Mouse (Mus musculus) testis, adult 2 months (tissue): ENCODE data around the gene Urad. TPM values are rescaled to one million over a fixed set of nuclear protein-coding genes. Genes with fewer than 3 reads are reported as not detected.

Experiments used
- H3K27ac ChIP-seq: fragments of 200-500 bp; 2 replicates; pipeline ENCODE4 v1.5.1; 2012; ENCODE audit warnings: low read depth, low read length; ENCODE audit not compliant: control insufficient read depth, insufficient read depth
- H3K27me3 ChIP-seq: fragments of 200-500 bp; 2 replicates; pipeline ENCODE4 v1.6.1; 2012; ENCODE audit warnings: mild to moderate bottlenecking, low read length, moderate library complexity; ENCODE audit not compliant: control insufficient read depth, insufficient read depth
- H3K36me3 ChIP-seq: fragments of 200-500 bp; 2 replicates; pipeline ENCODE4 v1.6.1; 2012; ENCODE audit warnings: mild to moderate bottlenecking, low read length; ENCODE audit not compliant: control insufficient read depth, insufficient read depth
- H3K4me1 ChIP-seq: fragments of 200-500 bp; 2 replicates; pipeline ENCODE4 v1.6.1; 2012; ENCODE audit warnings: low read length; ENCODE audit not compliant: control insufficient read depth, insufficient read depth
- H3K4me3 ChIP-seq: fragments of 200-500 bp; 2 replicates; pipeline ENCODE4 v1.5.1; 2012; ENCODE audit warnings: low read depth, mild to moderate bottlenecking, low read length, moderate library complexity, mixed read lengths; ENCODE audit not compliant: control insufficient read depth
- CTCF ChIP-seq: fragments of 200-500 bp; IDR thresholded peaks from 2 replicates; pipeline ENCODE4 v1.5.1; 2012; ENCODE audit warnings: low read depth, mild to moderate bottlenecking, inconsistent platforms, low read length, moderate library complexity; ENCODE audit not compliant: control insufficient read depth, insufficient read depth, insufficient replicate concordance
- POLR2A ChIP-seq: fragments of 200-500 bp; IDR thresholded peaks from 2 replicates; pipeline ENCODE4 v1.6.1; 2012; ENCODE audit warnings: low read depth, mild to moderate bottlenecking, inconsistent platforms, low read length, moderate library complexity; ENCODE audit not compliant: control insufficient read depth
- polyA plus RNA-seq: library from polyadenylated mRNA; depleted of rRNA; stranded (reverse); fragments of >200 nt; gene quantifications from 2 replicates; pipeline ENCODE4 v1.2.3, GENCODE M21; 2012

The Urad gene
- polyA plus RNA-seq, 1 experiment = not detected

DNA sequence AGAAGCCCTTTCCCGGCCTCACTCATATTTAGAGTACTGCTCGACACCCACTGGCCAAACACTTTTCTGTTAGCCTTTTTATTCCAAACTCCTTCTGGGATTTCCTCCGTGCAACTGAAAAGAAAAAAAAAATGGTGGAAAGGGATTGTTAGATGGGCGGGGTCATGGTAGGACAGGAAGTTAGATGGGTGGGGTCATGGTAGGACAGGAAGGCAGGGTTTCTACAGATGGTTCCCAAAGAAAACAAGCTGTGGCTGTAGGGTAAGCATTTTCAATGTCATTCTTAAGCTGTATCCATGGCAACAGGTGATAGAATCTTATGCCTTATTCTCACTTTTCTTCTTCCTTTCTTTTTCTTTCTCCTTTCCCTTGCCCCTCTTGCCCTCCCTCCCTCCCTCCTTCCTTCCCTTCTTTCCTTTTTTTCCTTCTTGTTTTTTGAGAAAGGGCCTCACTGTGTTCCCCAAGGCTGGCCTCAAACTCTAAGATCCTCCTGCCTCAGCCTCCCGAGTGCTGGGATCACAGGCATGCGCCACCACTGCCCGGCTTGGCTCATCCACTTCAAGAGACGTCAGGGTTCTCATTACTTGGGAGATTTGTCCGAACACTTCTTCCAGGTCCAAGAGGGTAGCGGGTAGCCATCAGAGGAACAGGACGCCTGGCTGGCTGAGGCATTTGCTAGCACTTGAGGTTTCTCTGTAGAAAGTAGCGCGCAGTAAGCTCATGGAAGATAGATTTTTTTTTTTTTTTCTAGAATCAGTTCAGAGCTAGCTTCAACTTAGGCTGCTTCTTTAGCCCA, 34.2 kb upstream of the Urad start:
- TF ChIP-seq POLR2A (no peak), CTCF (no peak)
- Histone ChIP-seq H3K4me1 (peaks cover 5% of the 10 kb centered on the region; the same call in 1 of the 2 replicates), H3K27ac (no peak overlapping the region), H3K27me3 (no peaks in the 10 kb centered on the region), H3K36me3 (no peaks in the 10 kb centered on the region), H3K4me3 (no peak overlapping the region)

- peaks cover 5% of the 10 kb centered on the region; the same call in 1 of the 2 replicates for H3K4me1 ChIP-seq
- TF ChIP-seq CTCF = no peak
- no peak for TF ChIP-seq POLR2A
- no peak overlapping the region for H3K27ac ChIP-seq
- no peak overlapping the region for H3K4me3 ChIP-seq
- no peaks in the 10 kb centered on the region for H3K27me3 ChIP-seq
- H3K36me3 ChIP-seq = no peaks in the 10 kb centered on the region
Observed at GRCm38 (mm10) chr5:147355788-147356187, 33.5 kb upstream of the Urad start.

GRCm38 (mm10) chr5:147354985-147355384, 32.7 kb upstream of the Urad start:
- Histone ChIP-seq H3K36me3 (no peaks in the 10 kb centered on the region), H3K27ac (no peak overlapping the region), H3K4me3 (no peak overlapping the region), H3K4me1 (peaks cover 5% of the 10 kb centered on the region; the same call in 1 of the 2 replicates), H3K27me3 (no peaks in the 10 kb centered on the region)
- TF ChIP-seq POLR2A = no peak
- no peak for TF ChIP-seq CTCF

DNA sequence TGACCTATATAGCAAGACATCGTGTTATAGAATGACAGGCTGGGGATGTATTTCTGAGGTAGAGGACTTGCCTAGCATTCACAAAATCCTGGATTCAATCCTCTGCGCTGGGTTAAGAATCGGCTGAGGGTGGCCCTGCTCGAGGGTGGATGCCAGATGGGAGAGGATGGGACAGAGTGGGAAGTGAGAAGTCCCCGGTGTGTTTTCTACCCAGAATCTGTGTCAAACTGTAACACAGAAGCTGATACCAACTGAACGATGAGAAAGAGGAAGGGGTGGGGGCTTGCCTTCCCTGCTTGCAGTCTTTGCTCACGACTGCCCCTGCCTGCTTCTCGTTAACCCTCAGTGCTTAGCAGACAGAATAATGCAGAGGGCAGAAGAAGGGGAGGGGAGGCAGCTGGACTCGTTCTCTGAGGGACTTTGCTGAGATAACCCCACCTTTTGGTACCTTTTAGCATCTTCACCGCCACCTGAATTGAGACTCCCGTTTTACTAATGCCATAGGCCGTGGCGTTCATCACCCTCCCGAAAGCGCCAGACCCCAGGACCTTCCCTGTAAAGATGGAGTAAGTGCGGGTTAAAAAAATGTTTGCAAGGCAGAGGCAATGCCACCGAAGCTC, 32.0 kb upstream of the Urad start:
- no peaks in the 10 kb centered on the region for H3K27me3 ChIP-seq
- TF ChIP-seq CTCF (no peak), POLR2A (no peak)
- no peak overlapping the region for H3K4me3 ChIP-seq
- peaks cover 5% of the 10 kb centered on the region; the same call in 1 of the 2 replicates for H3K4me1 ChIP-seq
- no peak overlapping the region for H3K27ac ChIP-seq
- H3K36me3 ChIP-seq = no peaks in the 10 kb centered on the region

- H3K4me3 ChIP-seq = no peak overlapping the region
- H3K36me3 ChIP-seq = no peaks in the 10 kb centered on the region
- H3K4me1 ChIP-seq = no peaks in the 10 kb centered on the region; the same call in 1 of the 2 replicates
- H3K27ac ChIP-seq = no peak overlapping the region
- TF ChIP-seq CTCF = no peak
- no peak for TF ChIP-seq POLR2A
- H3K27me3 ChIP-seq = no peaks in the 10 kb centered on the region
Observed at GRCm38 (mm10) chr5:147351931-147352330, 29.7 kb upstream of the Urad start.

- Histone ChIP-seq H3K4me3 (no peak overlapping the region), H3K36me3 (no peaks in the 10 kb centered on the region), H3K27ac (no peak overlapping the region), H3K4me1 (no peaks in the 10 kb centered on the region), H3K27me3 (no peaks in the 10 kb centered on the region)
- no peak for TF ChIP-seq CTCF
- no peak for TF ChIP-seq POLR2A
Observed at GRCm38 (mm10) chr5:147345981-147346380, 23.7 kb upstream of the Urad start.

DNA sequence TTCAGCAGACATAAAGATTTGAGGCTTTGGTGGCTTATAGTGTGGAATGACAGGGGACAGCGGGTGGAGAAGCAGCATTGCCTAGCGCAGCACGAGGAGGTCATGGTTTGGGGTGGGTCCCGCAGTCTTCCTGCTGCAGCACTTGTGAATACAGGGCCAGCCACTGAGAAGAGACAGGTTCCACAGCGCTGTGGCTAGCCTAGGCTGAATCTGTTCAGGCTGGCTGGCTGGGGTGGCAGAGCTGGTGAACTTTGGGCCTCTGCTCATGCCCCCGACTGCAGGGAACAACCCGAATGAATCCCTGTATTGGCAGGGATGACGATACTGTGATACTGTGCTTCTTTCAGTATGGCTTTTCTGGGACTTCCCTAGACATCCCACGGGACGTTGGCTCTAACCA, 21.7 kb upstream of the Urad start:
- no peaks in the 10 kb centered on the region for H3K4me1 ChIP-seq
- H3K36me3 ChIP-seq = no peaks in the 10 kb centered on the region
- TF ChIP-seq CTCF (no peak), POLR2A (no peak)
- no peak overlapping the region for H3K27ac ChIP-seq
- no peaks in the 10 kb centered on the region for H3K27me3 ChIP-seq
- H3K4me3 ChIP-seq = no peak overlapping the region
